Mouse (Mus musculus) CH12.LX (cell line): ENCODE measurements around the gene Unc13b.

ENCODE experiments used
- CTCF ChIP-seq, 2 experiments: IDR thresholded peaks in 1 of 2; conservative IDR thresholded peaks in 1 of 2; 2 replicates each; pipeline ENCODE4 v1.5.1; 2011 to 2012; ENCODE audit warnings: low read depth in 2 of 2, low read length in 2 of 2, improper control_type of control experiment in 1 of 2, inconsistent platforms in 1 of 2, mild to moderate bottlenecking in 1 of 2, moderate library complexity in 1 of 2
- EP300 ChIP-seq: IDR thresholded peaks from 2 replicates; pipeline ENCODE4 v1.6.1; 2011; ENCODE audit warnings: low read length, improper control_type of control experiment
- HCFC1 ChIP-seq: IDR thresholded peaks from 2 replicates; pipeline ENCODE4 v1.6.1; 2012; ENCODE audit warnings: low read depth, mild to moderate bottlenecking, inconsistent platforms, low read length, improper control_type of control experiment
- MAX ChIP-seq: IDR thresholded peaks from 2 replicates; pipeline ENCODE4 v1.6.1; 2011; ENCODE audit warnings: low read length, improper control_type of control experiment
- MAZ ChIP-seq: IDR thresholded peaks from 2 replicates; pipeline ENCODE4 v1.6.1; 2012; ENCODE audit warnings: low read depth, mild to moderate bottlenecking, inconsistent platforms, low read length, improper control_type of control experiment, moderate library complexity
- MYC ChIP-seq: IDR thresholded peaks from 2 replicates; pipeline ENCODE4 v1.6.1; 2011; ENCODE audit warnings: low read depth, mild to moderate bottlenecking, improper control_type of control experiment, low read length
- POLR2A ChIP-seq: IDR thresholded peaks from 2 replicates; pipeline ENCODE4 v1.6.1; 2011; ENCODE audit warnings: low read depth, mild to moderate bottlenecking, improper control_type of control experiment, low read length
- UBTF ChIP-seq: IDR thresholded peaks from 2 replicates; pipeline ENCODE4 v1.6.1; 2012; ENCODE audit warnings: low read depth, mild to moderate bottlenecking, inconsistent platforms, low read length, improper control_type of control experiment, moderate library complexity

GRCm38 (mm10) chr4:43257040-43257439 is 198.3 kb downstream of the Unc13b start:
- TF ChIP-seq CTCF (conservative IDR thresholded peaks at IDR 0.05 in 1 of 2, IDR thresholded peaks at IDR 0.05 in 1 of 2; ENCODE audit: low read depth in 2 of 2, low read length in 2 of 2) (no peak), POLR2A (no peak), MYC (no peak), MAZ (no peak), UBTF (no peak), HCFC1 (no peak), EP300 (no peak), MAX (no peak)
